Mouse (Mus musculus): ENCODE data around the gene Gm14851. TPM values are rescaled to one million over a fixed set of nuclear protein-coding genes. Genes with fewer than 3 reads are reported as not detected.
"Not testable (repeated sequence)": the region's sequence is repeated elsewhere in the genome, so short reads cannot be mapped to it uniquely, and the experiment has no call there.

The Gm14851 gene
- polyA plus RNA-seq (2012): not detected in 2 replicates

- not testable (repeated sequence) for TF ChIP-seq GATA1 (IDR thresholded peaks at IDR 0.05; ENCODE audit: low read length)
These were observed at the start of gene Gm14851 for GRCm38 (mm10) chr8:21095950-21096349. Gene Gm14851, minus strand, starts transcription at chr8:21096050.

- TF ChIP-seq GATA1 (IDR thresholded peaks at IDR 0.05; ENCODE audit: low read length): not testable (repeated sequence)
These were observed 38.5 kb upstream of the Gm14851 start, which contains the start of gene Defa30 for GRCm38 (mm10) chr8:21134342-21134741. Gene Defa30, plus strand, starts transcription at chr8:21134642.

DNA sequence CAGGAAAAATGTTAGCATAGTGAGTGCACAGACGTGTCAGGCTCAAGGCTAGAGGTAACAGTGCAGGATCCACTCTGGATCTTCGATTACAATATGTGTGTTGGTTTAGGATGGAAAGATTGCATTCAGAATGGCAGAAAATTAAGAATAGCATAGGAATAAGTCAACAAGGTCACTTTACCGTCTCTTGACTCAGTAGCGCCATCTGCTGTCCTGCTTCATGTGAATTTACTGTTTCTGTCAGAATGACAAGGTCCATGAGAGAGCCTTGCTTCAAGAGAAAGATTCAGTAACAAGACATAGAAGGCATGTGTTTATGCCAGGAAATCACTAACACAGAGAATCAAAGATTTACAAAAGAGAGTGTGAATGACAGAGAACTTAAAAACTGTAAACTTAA is 2.7 kb downstream of the Gm14851 start:
- TF ChIP-seq GATA1 (IDR thresholded peaks at IDR 0.05; ENCODE audit: low read length): no peak

DNA sequence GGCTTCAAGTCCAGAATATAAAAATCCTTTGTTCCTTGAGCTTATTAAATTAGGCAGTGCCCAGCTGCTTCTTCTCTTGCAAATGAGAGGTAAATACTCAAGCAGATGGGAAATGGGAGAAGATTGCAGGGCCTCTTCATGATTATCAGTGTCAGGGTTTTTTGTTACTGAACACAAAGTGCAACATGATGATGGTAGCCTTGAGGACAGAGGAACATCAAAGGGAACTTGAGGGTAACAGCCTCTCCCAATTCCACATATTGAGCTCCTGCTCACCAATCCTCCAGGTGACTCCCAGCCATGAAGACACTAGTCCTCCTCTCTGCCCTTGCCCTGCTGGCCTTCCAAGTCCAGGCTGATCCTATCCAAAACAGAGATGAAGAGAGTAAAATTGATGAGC is 11.7 kb downstream of the Gm14851 start, which contains the start of gene Defa25:
Defa25 (plus strand) TSS at position 301 of the 400 bp plus-strand sequence.
- not testable (repeated sequence) for TF ChIP-seq GATA1 (IDR thresholded peaks at IDR 0.05; ENCODE audit: low read length)

DNA sequence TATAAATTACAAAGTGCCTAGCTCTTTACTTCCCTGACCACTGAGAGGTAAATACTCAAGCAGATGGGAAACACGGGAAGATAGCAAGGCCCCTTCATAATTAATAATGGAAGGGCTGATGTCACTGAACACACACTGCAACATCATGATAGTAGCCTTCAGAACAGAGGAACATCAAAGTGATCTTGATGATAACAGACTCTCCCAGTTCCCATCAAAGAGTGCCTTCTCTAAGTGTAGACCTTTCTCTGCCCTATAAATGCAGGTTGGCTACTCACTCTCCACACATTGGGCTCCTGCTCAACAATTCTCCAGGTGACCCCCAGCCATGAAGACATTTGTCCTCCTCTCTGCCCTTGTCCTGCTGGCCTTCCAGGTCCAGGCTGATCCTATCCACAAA is 31.1 kb downstream of the Gm14851 start, which contains the start of gene Defa35:
Defa35 (plus strand) TSS at position 301 of the 400 bp plus-strand sequence.
- not testable (repeated sequence) for TF ChIP-seq GATA1 (IDR thresholded peaks at IDR 0.05; ENCODE audit: low read length)

GRCm38 (mm10) chr8:21054747-21055146 is 41.1 kb downstream of the Gm14851 start, which contains the start of gene Defa23:
Gene Defa23, plus strand, starts transcription at chr8:21055047.
- not testable (repeated sequence) for TF ChIP-seq GATA1 (IDR thresholded peaks at IDR 0.05; ENCODE audit: low read length)

Other genes starting within 250 kb of the Gm14851 start
- gene Defb33, start 203.4 kb downstream of the Gm14851 start, polyA plus RNA-seq (2012): not detected in 2 replicates
- not detected in 2 replicates for gene Gm15056, start 193.4 kb downstream of the Gm14851 start, polyA plus RNA-seq (2012)
- not detected in 2 replicates for gene Gm6040, start 174.0 kb downstream of the Gm14851 start, polyA plus RNA-seq (2012)
- not detected in 2 replicates for gene AY761185, start 151.3 kb downstream of the Gm14851 start, polyA plus RNA-seq (2012)
- gene Defa21, start 70.5 kb downstream of the Gm14851 start, polyA plus RNA-seq (2012): not detected in 2 replicates
- gene Defa23, start 41.0 kb downstream of the Gm14851 start, polyA plus RNA-seq (2012): not detected in 2 replicates
- not detected in 2 replicates for gene Defa35, start 31.0 kb downstream of the Gm14851 start, polyA plus RNA-seq (2012)
- not detected in 2 replicates for gene Defa25, start 11.6 kb downstream of the Gm14851 start, polyA plus RNA-seq (2012)
- gene Defa30, start 38.6 kb upstream of the Gm14851 start, polyA plus RNA-seq (2012): not detected in 2 replicates
- gene Defa22, start 66.2 kb upstream of the Gm14851 start, polyA plus RNA-seq (2012): not detected in 2 replicates
- not detected in 2 replicates for gene Defa31, start 95.6 kb upstream of the Gm14851 start, polyA plus RNA-seq (2012)
- not detected in 2 replicates for gene Gm15293, start 105.5 kb upstream of the Gm14851 start, polyA plus RNA-seq (2012)
- gene Gm15292, start 153.7 kb upstream of the Gm14851 start, polyA plus RNA-seq (2012): not detected in 2 replicates
- not detected in 2 replicates for gene Defa27, start 219.5 kb upstream of the Gm14851 start, polyA plus RNA-seq (2012)
- gene Defa29, start 231.0 kb upstream of the Gm14851 start, polyA plus RNA-seq (2012): not detected in 2 replicates